Mouse (Mus musculus) spleen, postnatal 14 days (tissue): ENCODE results near the gene Cald1.

Experiments
- DNase-seq, 2 experiments: peaks; one replicate each; pipeline ENCODE4 v3.0.0; 2021 to 2022; ENCODE audit warnings: low spot score in 2 of 2

The Cald1 gene

DNA sequence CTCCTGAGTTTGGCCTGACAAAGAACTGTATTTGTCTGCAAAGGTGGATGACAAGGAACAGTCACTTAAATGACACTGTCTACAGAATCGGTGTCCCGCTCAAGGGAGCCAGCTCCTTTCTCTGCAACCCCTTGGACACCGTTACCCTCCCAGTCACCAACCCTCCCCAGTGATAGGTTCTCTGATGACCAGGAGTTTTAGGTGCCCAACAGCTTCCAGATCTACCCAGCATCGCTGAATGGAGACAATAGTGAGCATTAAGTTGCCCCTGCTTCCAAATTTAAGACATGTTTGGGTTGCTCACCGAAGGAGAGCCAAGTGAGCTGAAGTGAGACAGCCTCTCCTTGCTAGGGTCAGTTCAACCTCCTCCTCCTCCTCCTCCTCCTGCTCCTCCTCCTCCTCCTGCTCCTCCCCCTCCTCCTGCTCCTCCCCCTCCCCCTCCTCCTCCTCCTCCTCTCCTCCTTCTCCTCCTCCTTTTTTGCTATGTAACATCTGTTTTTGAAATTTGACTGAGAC, 70.5 kb downstream of the Cald1 start:
- no peak for DNase-seq

DNA sequence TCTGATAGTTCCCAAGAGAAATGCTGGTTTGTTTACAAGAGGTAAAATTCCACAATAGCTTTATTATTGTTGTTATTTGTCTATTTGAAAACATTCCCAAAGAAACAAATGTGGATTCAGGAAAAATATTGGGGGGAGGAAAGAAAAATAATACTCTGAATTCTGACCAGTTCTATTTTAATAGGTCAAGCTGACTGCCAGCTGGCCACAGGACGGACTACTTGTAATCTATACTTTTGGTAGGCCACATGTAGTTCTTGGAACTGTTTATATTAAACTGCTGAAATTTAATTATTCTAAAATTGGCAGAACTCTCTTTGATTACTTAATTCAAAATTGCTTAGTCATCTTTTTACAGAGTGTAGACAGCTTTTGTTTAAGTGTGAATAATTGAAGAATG, 73.1 kb downstream of the Cald1 start:
- no peak for DNase-seq

DNA sequence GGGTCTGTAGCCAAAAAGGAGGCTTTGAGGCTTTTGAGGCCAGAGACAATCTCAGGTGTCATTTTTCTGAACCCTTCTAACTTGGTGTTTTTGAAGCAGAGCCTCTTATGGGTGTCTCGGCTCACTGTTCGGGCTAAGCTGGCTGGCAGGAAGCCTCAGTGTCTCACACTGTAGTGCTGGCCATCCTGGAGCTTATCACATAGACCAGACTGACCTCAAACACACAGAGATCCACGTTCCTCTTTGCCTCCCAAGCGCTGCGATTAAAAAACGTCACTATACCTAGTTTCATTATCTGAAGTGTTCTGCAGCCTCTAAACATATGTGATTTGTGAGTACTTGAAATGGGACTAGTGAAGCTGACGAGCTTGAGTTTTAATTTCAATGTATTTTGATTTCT, 76.1 kb downstream of the Cald1 start:
- DNase-seq: no peak

- no peak for DNase-seq
Observed at GRCm38 (mm10) chr6:34674897-34675296, 76.6 kb downstream of the Cald1 start.

DNA sequence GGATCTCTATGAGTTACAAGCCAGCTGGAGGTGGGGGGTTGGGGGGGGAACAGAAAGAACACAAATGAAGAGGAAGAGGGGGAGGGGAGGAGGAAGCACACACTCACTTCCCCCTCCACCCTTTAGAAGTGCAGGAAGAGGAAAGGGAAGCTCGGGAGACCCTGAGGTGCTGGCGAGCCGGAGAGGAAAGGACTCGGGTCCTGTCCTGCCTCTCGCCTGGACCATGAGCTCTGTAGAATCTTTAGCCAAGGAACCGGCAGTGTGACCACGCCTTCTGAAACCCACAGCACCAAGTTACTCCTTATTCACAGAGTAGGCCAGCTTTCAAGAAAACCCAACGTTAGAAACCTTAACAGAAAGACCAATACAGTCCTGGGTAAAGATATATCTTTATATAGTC, 83.8 kb downstream of the Cald1 start:
- DNase-seq: no peak

GRCm38 (mm10) chr6:34684886-34685285, 86.6 kb downstream of the Cald1 start:
- DNase-seq: no peak

DNA sequence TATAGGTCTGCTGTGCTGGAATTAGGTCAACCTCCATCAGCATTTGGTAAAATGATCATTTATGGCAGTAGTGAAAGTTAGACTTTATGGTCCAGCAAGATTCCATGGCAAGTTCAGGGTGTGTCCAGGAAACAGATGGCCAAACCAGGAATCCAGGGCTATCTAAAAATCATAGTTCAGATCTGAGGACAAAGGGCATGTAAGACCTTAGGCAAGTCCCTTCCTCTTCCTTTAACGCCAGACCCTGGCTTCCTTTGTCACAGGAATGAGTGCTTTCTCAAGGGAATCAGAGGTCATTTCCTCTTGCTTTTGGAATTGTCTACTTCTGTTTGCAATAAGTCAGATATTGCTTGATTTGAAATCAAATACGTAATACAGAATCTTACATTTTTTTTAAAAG, 90.7 kb downstream of the Cald1 start:
- no peak for DNase-seq

DNA sequence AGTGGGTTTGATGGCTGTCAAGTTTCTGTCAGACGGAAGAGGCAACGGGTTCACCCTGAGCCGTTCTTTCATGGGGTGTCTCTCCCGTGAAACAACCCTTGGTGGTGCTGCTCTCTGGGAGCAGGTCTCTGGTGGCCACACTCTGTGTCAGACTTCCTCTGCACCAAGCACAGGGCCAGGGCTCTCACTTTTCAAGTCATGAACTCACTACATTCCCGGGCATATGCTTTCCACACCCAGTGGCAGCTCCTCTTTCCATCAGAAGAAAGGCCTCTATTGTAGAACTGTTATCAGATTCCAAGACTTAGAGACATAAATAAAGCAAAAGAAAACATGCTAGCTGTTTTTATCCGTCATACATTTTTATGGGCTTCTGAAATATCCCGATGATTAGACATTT, 93.1 kb downstream of the Cald1 start:
- DNase-seq: no peak

DNA sequence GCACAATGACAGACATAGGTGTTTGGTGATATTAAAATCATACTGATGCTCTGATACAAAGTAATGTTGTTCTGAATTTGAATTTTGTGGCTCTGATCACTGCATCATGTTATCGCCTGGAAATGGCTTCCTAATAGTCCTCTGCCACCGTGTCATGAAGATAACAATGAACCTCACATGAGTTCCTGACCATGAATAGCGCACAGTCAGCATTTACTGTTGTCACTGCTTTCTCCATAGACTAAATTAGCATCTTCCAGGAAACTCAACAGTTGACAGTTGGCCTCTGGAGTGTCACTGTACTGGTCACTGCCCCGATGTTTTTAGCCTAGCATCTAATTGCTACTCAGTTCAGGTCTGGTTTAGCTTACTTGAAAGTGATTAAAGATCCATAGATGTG, 95.8 kb downstream of the Cald1 start:
- no peak for DNase-seq

DNA sequence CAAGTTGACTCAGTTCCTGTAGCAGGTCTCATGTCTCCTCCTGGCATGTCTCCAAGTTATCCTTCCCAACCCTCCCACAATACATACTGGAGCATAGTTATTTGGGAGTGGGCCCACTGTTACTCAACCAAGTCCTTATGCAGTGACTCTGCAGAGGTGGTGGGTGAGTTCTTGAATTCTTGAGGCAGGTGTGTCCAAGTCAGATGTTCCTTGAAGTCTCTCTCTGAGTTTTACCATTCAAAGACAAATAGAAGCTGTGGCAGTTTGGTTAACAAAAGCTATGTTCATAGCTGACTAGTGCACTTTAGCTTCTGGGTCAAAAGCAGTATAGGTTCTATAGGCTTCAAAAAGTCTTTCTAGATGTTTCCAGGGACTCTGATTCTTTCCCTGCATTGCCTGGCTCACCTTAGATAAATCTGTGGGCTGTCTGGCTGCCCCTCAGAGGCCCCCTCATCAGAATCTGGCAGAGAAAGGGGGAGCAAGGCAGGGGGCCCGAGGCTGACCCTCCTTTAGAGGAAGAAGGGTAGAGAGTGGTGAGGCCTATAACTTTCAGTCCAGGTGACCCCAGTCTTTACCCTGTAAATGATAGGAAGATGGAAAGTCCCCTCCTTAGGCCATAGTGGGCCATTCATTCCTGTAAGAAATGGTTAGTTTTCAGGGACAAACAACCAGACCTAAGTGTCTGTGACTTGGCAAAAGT, 105.3 kb downstream of the Cald1 start:
- DNase-seq: no peak

- no peak for DNase-seq
Observed at GRCm38 (mm10) chr6:34707521-34707920, 109.2 kb downstream of the Cald1 start.

DNA sequence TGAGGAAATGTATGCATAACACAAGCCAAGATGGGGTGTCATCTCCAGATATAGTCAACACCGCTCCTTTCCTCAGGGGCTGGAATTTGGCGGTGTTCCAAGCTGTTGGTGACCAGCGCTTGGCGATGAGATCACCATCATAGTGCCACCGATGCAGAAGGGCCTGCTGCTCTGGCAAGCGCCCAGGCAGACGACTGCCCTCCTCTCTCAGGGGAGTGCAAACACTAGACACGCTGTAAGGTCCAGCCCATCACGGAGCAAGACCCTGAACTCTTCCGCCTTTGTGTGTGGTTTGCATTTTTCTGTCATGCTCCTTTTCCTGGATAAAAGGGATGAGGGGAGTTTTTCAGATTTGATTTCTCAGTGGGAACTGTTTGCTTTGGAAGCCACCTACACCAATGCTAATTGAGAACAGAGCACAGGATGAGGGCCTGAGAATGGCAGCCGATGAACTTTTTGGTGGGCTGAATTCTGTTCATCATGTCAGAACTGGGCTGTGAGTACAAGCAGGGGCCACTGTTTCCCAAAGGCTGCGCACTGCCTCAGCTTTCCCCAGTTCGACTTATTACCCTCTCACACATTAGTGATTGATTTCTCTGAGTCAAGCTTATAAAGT, 110.5 kb downstream of the Cald1 start:
- DNase-seq: no peak

GRCm38 (mm10) chr6:34709289-34709688, 111.0 kb downstream of the Cald1 start:
- no peak for DNase-seq

GRCm38 (mm10) chr6:34709946-34710682, 111.8 kb downstream of the Cald1 start:
- DNase-seq: no peak

GRCm38 (mm10) chr6:34710848-34711247, 112.5 kb downstream of the Cald1 start:
- DNase-seq: no peak

DNA sequence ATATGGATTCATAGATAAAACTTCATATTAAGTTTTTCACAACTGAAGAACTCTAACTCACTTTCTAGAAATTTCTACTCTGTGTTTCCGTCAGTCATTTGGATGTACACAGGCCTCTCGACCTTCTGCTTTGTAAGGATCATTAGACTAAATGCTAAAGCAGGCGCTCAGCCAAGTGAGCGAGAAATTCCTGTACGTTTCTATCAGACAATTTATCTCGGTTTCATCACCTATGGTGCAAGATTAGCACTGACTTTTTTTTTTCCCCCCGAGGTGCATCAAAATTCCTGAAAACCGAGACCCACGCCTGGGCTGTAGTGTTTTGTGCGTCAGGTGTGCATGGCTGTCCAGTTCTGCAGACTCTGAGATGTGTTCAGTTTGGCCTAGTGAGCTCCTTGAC, 113.3 kb downstream of the Cald1 start:
- DNase-seq: no peak

DNA sequence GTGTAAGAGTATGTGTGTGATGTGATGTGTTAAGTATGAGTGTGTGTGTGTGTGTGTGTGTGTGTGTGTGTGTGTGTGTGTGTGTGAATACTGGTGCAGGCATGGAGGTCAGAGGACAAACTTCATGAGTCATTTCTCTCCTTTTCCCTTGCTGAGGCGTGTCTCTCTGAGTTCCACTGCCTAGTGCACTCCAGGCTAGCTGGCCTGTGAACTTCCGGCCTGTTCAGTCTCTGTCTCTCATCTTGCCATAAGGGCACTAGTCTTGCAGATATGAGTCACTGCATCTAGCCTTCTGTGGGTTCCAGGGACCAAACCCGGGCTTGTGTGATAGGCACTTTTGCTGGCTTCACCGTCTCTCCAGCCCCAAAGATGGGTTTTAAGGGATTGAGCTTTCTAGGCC, 114.9 kb downstream of the Cald1 start:
- no peak for DNase-seq

GRCm38 (mm10) chr6:34713777-34714176, 115.5 kb downstream of the Cald1 start:
- DNase-seq: no peak

- no peak for DNase-seq
Observed at GRCm38 (mm10) chr6:34714612-34715011, 116.3 kb downstream of the Cald1 start.

GRCm38 (mm10) chr6:34716206-34716887, 118.0 kb downstream of the Cald1 start:
- DNase-seq: no peak

DNA sequence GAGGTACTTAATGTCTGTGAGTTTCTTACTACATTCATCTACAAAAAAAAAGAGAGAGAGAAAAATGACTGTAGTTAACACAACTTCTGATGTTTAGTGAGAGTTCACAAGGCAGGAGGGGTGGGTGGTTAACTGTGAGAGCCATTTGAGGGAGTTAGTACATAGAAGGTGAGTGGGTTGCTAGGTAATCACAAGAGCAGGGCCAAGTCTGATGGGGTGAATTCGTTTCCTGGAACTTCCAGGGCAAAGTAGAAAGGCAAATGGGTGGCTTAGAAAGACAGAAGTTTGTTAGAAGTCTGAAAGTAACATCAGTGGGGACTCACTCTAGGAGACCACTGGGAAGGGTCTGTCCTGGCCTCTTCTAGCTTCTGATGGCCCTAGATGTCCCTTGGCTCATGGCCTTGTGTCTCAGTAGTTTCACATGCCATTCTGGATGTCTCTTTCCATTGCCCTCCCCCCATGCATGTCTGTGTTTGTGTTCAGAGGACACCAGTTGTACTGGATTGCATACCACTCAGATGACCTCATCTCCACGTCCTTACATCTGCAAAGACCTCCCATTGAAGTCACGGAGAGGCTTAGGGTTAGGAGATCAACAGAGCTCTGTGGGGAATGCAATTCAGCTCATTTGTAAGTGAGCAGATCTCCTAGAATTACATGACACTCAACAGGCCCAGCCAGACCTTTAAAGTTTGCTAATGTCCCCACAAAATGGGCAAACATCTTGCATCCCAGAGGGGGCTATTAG, 118.8 kb downstream of the Cald1 start:
- no peak for DNase-seq

DNA sequence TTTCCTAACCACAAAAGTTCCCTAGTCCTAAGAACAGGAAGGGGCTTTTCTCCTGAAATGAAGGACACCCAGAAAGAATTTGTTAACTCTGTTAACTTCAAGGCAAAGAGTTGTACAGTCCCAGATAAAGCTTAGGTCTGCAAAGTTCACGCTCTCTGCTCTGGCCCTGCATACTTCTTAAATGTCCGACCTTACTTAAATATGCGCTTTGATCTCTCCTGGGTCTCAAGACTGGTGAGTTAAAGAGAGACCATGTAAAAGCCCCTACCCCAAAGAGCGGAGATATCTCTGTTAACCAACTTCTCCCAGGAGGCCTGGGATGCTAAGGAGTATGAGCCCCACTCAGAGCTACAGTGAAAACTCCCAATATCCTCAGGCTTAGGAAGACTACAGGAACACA, 119.4 kb downstream of the Cald1 start:
- no peak for DNase-seq
